Mouse (Mus musculus) neural tube, embryonic 12.5 days (tissue): ENCODE data around the gene Zfp13. TPM values are rescaled to one million over a fixed set of nuclear protein-coding genes. Genes with fewer than 3 reads are reported as not detected.

Experiments used
- ATAC-seq: fragments of 200-750 bp; cut with Nextera tagmentation; 2 replicates; pipeline ENCODE4 v1.8.0; 2017; ENCODE audit warnings: low read depth, mild to moderate bottlenecking, moderate TSS enrichment, moderate library complexity; ENCODE audit not compliant: low FRiP score
- H3K27ac ChIP-seq: fragments of 300-500 bp; sonication (generic); 2 replicates; pipeline ENCODE4 v1.5.1; 2016
- H3K27me3 ChIP-seq: fragments of 300-500 bp; sonication (generic); replicated peaks from 2 replicates; pipeline ENCODE4 v1.6.1; 2016; ENCODE audit warnings: mild to moderate bottlenecking
- H3K36me3 ChIP-seq: fragments of 300-500 bp; sonication (generic); 2 replicates; pipeline ENCODE4 v1.6.1; 2016; ENCODE audit warnings: mild to moderate bottlenecking
- H3K4me1 ChIP-seq: fragments of 300-500 bp; sonication (generic); 2 replicates; pipeline ENCODE4 v1.6.1; 2016
- H3K4me2 ChIP-seq: fragments of 300-500 bp; sonication (generic); replicated peaks from 2 replicates; pipeline ENCODE4 v1.6.1; 2016; ENCODE audit warnings: mild to moderate bottlenecking
- H3K4me3 ChIP-seq: fragments of 300-500 bp; sonication (generic); 2 replicates; pipeline ENCODE4 v1.5.1; 2016
- H3K9ac ChIP-seq: fragments of 300-500 bp; sonication (generic); 2 replicates; pipeline ENCODE4 v1.6.1; 2016; ENCODE audit warnings: mild to moderate bottlenecking
- H3K9me3 ChIP-seq: fragments of 300-500 bp; sonication (generic); 2 replicates; pipeline ENCODE4 v1.6.1; 2016; ENCODE audit warnings: mild to moderate bottlenecking
- whole genome bisulfite sequencing: fragments of 180-500 bp; shearing (Covaris S2); methylation state at CpG from one replicate; pipeline ENCODE4 v1.1.7; 2016; 5-methylcytosine and 5-hydroxymethylcytosine counted together
- polyA plus RNA-seq: library from polyadenylated mRNA; unstranded; fragments of >200 nt; fragmentation: Nextera tagmentation; extraction: Ambion mirVana; gene quantifications from 2 replicates; pipeline ENCODE4 v1.2.1, GENCODE M21; 2016

Gene Zfp13
- polyA plus RNA-seq, 1 experiment from 2014 or later: 23.8 TPM

- H3K9ac ChIP-seq: peak overlapping the region; percentile 58; the same call in 1 of the 2 replicates
- H3K9me3 ChIP-seq: no peaks in the 10 kb centered on the region
- no peaks in the 10 kb centered on the region for H3K36me3 ChIP-seq
- H3K4me3 ChIP-seq: peak overlapping the region; percentile 57
- no peak overlapping the region for H3K27ac ChIP-seq
- under 1% methylated on average over 20 of the region's 20 CpGs for WGBS
- ATAC-seq: peak; percentile 27
- peak overlapping the region; percentile 60 for H3K4me2 ChIP-seq
- peaks cover 6% of the 10 kb centered on the region; the same call in 1 of the 2 replicates for H3K4me1 ChIP-seq
- no peaks in the 10 kb centered on the region; the same call in 1 of the 2 replicates for H3K27me3 ChIP-seq
Measured at GRCm38 (mm10) chr17:23546333-23546701, 53.0 kb downstream of the Zfp13 start.

GRCm38 (mm10) chr17:23545841-23546240, 53.4 kb downstream of the Zfp13 start:
- H3K4me2 ChIP-seq: peak overlapping the region; percentile 60
- 11% methylated on average over 6 of the region's 6 CpGs for WGBS

GRCm38 (mm10) chr17:23544766-23545165, 54.5 kb downstream of the Zfp13 start:
- H3K9ac ChIP-seq: no peak overlapping the region
- 0 out of 2 replicates have a peak, but pooled peaks cover 5% of the 10 kb centered on the region for H3K4me1 ChIP-seq
- no peak overlapping the region for H3K4me3 ChIP-seq
- 91% methylated on average over 1 of the region's 1 CpGs for WGBS
- H3K4me2 ChIP-seq: no peak overlapping the region
- H3K27me3 ChIP-seq: peaks cover 3% of the 10 kb centered on the region; the same call in 1 of the 2 replicates
- H3K9me3 ChIP-seq: no peaks in the 10 kb centered on the region
- no peak for ATAC-seq
- H3K36me3 ChIP-seq: no peaks in the 10 kb centered on the region
- H3K27ac ChIP-seq: no peak overlapping the region

More at GRCm38 (mm10) chr17:23545841-23546240, 53.4 kb downstream of the Zfp13 start:
- no peak overlapping the region for H3K9ac ChIP-seq
- ATAC-seq: no peak
- no peaks in the 10 kb centered on the region; the same call in 1 of the 2 replicates for H3K27me3 ChIP-seq
- H3K4me1 ChIP-seq: 0 out of 2 replicates have a peak, but pooled peaks cover 5% of the 10 kb centered on the region
- no peak overlapping the region; the same call in 1 of the 2 replicates for H3K4me3 ChIP-seq
- H3K9me3 ChIP-seq: no peaks in the 10 kb centered on the region
- H3K36me3 ChIP-seq: no peaks in the 10 kb centered on the region
- H3K27ac ChIP-seq: no peak overlapping the region

- no peak for ATAC-seq
- no peak overlapping the region for H3K27ac ChIP-seq
- H3K4me1 ChIP-seq: 0 out of 2 replicates have a peak, but pooled peaks cover 5% of the 10 kb centered on the region
- no peak overlapping the region for H3K4me3 ChIP-seq
- H3K36me3 ChIP-seq: no peaks in the 10 kb centered on the region
- H3K4me2 ChIP-seq: no peak overlapping the region
- 78% methylated on average over 4 of the region's 4 CpGs for WGBS
- H3K9me3 ChIP-seq: no peaks in the 10 kb centered on the region
- no peak overlapping the region for H3K9ac ChIP-seq
- H3K27me3 ChIP-seq: peaks cover 4% of the 10 kb centered on the region; the same call in 1 of the 2 replicates
Measured at GRCm38 (mm10) chr17:23543983-23544382, 55.3 kb downstream of the Zfp13 start.

- 24% methylated on average over 5 of the region's 5 CpGs for WGBS
- Histone ChIP-seq H3K9ac (no peak overlapping the region), H3K4me2 (no peak overlapping the region), H3K9me3 (no peaks in the 10 kb centered on the region), H3K4me3 (no peak overlapping the region), H3K4me1 (0 out of 2 replicates have a peak, but pooled peaks cover 6% of the 10 kb centered on the region), H3K27ac (no peak overlapping the region), H3K36me3 (no peaks in the 10 kb centered on the region), H3K27me3 (peaks cover 10% of the 10 kb centered on the region; the same call in 1 of the 2 replicates)
- no peak for ATAC-seq
Measured at GRCm38 (mm10) chr17:23543325-23543724, 56.0 kb downstream of the Zfp13 start.

GRCm38 (mm10) chr17:23542835-23543234, 56.5 kb downstream of the Zfp13 start:
- Histone ChIP-seq H3K4me1 (peaks cover 11% of the 10 kb centered on the region; the same call in 1 of the 2 replicates), H3K4me3 (no peak overlapping the region), H3K9me3 (no peaks in the 10 kb centered on the region), H3K36me3 (no peaks in the 10 kb centered on the region), H3K27ac (no peak overlapping the region), H3K4me2 (no peak overlapping the region), H3K9ac (no peak overlapping the region), H3K27me3 (peaks cover 15% of the 10 kb centered on the region; the same call in 1 of the 2 replicates)
- no peak for ATAC-seq
- WGBS: 48% methylated on average over 4 of the region's 4 CpGs

- H3K27me3 ChIP-seq: peaks cover 22% of the 10 kb centered on the region
- peak overlapping the region; percentile 43 for H3K4me2 ChIP-seq
- peaks cover 14% of the 10 kb centered on the region; the same call in 1 of the 2 replicates for H3K4me1 ChIP-seq
- no peak overlapping the region for H3K4me3 ChIP-seq
- H3K36me3 ChIP-seq: no peaks in the 10 kb centered on the region
- no peak for ATAC-seq
- H3K9me3 ChIP-seq: no peaks in the 10 kb centered on the region
- 14% methylated on average over 12 of the region's 12 CpGs for WGBS
- H3K27ac ChIP-seq: no peak overlapping the region
- no peak overlapping the region for H3K9ac ChIP-seq
Measured at GRCm38 (mm10) chr17:23542004-23542720, 57.1 kb downstream of the Zfp13 start.

- no peaks in the 10 kb centered on the region for H3K36me3 ChIP-seq
- no peak overlapping the region for H3K4me3 ChIP-seq
- ATAC-seq: no peak; the same call in 1 of the 2 replicates
- H3K9me3 ChIP-seq: no peaks in the 10 kb centered on the region
- peaks cover 25% of the 10 kb centered on the region for H3K27me3 ChIP-seq
- peak overlapping the region; percentile 39 for H3K4me2 ChIP-seq
- H3K27ac ChIP-seq: no peak overlapping the region
- H3K9ac ChIP-seq: no peak overlapping the region
- WGBS: 11% methylated on average over 31 of the region's 31 CpGs
- H3K4me1 ChIP-seq: peaks cover 14% of the 10 kb centered on the region; the same call in 1 of the 2 replicates
Measured at GRCm38 (mm10) chr17:23540605-23541475, 58.4 kb downstream of the Zfp13 start.

- Histone ChIP-seq H3K9ac (no peak overlapping the region), H3K27ac (no peak overlapping the region), H3K9me3 (no peaks in the 10 kb centered on the region), H3K36me3 (no peaks in the 10 kb centered on the region), H3K4me2 (peak overlapping the region; percentile 39; the same call in 1 of the 2 replicates), H3K27me3 (peaks cover 25% of the 10 kb centered on the region), H3K4me3 (no peak overlapping the region), H3K4me1 (peaks cover 14% of the 10 kb centered on the region; the same call in 1 of the 2 replicates)
- no peak for ATAC-seq
- WGBS: 34% methylated on average over 3 of the region's 3 CpGs
Measured at GRCm38 (mm10) chr17:23540106-23540505, 59.2 kb downstream of the Zfp13 start.

GRCm38 (mm10) chr17:23539608-23540007, 59.7 kb downstream of the Zfp13 start:
- WGBS: 85% methylated on average over 5 of the region's 5 CpGs
- Histone ChIP-seq H3K27ac (no peak overlapping the region), H3K4me2 (no peak overlapping the region), H3K27me3 (peaks cover 30% of the 10 kb centered on the region), H3K36me3 (no peaks in the 10 kb centered on the region), H3K9me3 (no peaks in the 10 kb centered on the region), H3K9ac (no peak overlapping the region), H3K4me3 (no peak overlapping the region), H3K4me1 (peaks cover 14% of the 10 kb centered on the region; the same call in 1 of the 2 replicates)
- ATAC-seq: no peak

- Histone ChIP-seq H3K4me1 (peaks cover 14% of the 10 kb centered on the region; the same call in 1 of the 2 replicates), H3K4me3 (peak overlapping the region; percentile 23), H3K4me2 (peak overlapping the region; percentile 54), H3K9me3 (no peaks in the 10 kb centered on the region), H3K27me3 (peaks cover 38% of the 10 kb centered on the region), H3K36me3 (no peaks in the 10 kb centered on the region), H3K9ac (no peak overlapping the region), H3K27ac (no peak overlapping the region)
- ATAC-seq: no peak
- WGBS: 10% methylated on average over 21 of the region's 21 CpGs
Measured at GRCm38 (mm10) chr17:23538299-23539015, 60.8 kb downstream of the Zfp13 start.
